Mouse (Mus musculus) cerebellum, adult 2 months (tissue): ENCODE data around the gene Gm11492. TPM values are rescaled to one million over a fixed set of nuclear protein-coding genes. Genes with fewer than 3 reads are reported as not detected.

ENCODE experiments used
- DNase-seq, 2 experiments: peaks; one replicate each; pipeline ENCODE4 v3.0.0; 2021
- H3K27ac ChIP-seq: fragments of 200-500 bp; 2 replicates; pipeline ENCODE4 v1.5.1; 2012; ENCODE audit warnings: low read length, control low read depth, inconsistent platforms; ENCODE audit not compliant: insufficient read depth
- H3K27me3 ChIP-seq: fragments of 200-500 bp; 2 replicates; pipeline ENCODE4 v1.6.1; 2012; ENCODE audit warnings: inconsistent platforms, mild to moderate bottlenecking, low read length, moderate library complexity; ENCODE audit not compliant: control insufficient read depth, insufficient read depth
- H3K4me1 ChIP-seq: fragments of 200-500 bp; 2 replicates; pipeline ENCODE4 v1.6.1; 2011; ENCODE audit warnings: low read length; ENCODE audit not compliant: control insufficient read depth, insufficient read depth
- H3K4me3 ChIP-seq: fragments of 200-500 bp; replicated peaks from 2 replicates; pipeline ENCODE3; 2011; ENCODE audit warnings: mild to moderate bottlenecking, low read depth, low read length, control low read depth; ENCODE audit not compliant: insufficient read depth
- CTCF ChIP-seq: fragments of 200-500 bp; IDR thresholded peaks from 2 replicates; pipeline ENCODE4 v1.5.1; 2011; ENCODE audit warnings: low read depth, mild to moderate bottlenecking, control low read depth, low read length, moderate library complexity, borderline replicate concordance; ENCODE audit not compliant: insufficient read depth
- POLR2A ChIP-seq: fragments of 200-500 bp; IDR thresholded peaks from 2 replicates; pipeline ENCODE4 v1.6.1; 2011; ENCODE audit warnings: low read length, control low read depth, borderline replicate concordance; ENCODE audit not compliant: insufficient read depth
- WGBS: fragments of 180-500 bp; shearing (Covaris S2); methylation state at CpG from one replicate; pipeline ENCODE4 v1.1.7; 2018; 5-methylcytosine and 5-hydroxymethylcytosine counted together
- polyA plus RNA-seq: library from polyadenylated mRNA; depleted of rRNA; stranded (reverse); fragments of >200 nt; gene quantifications from 2 replicates; pipeline ENCODE4 v1.2.3, GENCODE M21; 2012

The Gm11492 gene
- polyA plus RNA-seq, 1 experiment: not detected

DNA sequence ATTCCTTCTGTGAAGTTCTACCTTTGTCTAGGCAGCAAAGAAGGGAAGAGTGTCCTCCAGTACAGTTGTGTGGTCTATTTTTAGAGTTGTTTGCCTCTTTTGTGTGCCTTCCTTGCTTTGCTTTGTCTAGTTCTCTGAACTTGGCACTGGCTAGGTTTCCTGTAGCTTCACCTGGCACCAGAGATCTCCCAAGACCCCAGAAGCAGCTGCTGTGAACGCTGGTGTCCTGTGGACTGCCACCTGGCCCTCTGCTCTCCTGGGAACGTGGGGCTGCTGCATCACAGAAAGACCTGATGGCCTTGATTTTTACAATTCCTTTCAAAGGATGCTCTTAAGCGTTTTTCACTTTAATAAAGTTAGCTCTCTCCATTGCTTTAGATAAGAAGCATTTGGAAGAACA, 23.5 kb upstream of the Gm11492 start:
- no peak overlapping the region for H3K4me3 ChIP-seq
- peak; percentile 48 to 64 for DNase-seq
- TF ChIP-seq POLR2A (no peak), CTCF (no peak)
- no peaks in the 10 kb centered on the region for H3K27me3 ChIP-seq
- no peak overlapping the region for H3K27ac ChIP-seq
- 4% methylated on average over 3 of the region's 3 CpGs for WGBS
- peaks cover 9% of the 10 kb centered on the region; the same call in 1 of the 2 replicates for H3K4me1 ChIP-seq

DNA sequence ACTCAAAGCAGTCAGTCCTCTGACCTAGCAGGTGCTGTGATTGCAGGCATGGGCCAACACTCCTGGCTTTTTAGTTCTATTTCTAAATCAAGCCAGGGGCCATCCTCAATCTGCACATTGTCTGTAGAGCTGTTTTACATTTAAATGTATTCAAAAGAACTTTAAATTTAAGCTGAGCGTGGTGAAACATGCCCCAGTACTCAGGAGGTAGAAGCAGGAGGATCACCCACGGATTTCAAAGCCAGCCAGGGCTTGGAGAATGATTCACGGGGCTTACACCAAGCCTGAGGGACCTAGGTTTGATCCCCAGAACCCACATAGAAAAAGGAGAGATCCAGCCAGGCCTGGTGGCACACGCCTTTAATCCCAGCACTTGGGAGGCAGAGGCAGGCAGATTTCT, 13.1 kb upstream of the Gm11492 start:
- no peak for DNase-seq
- no peak overlapping the region for H3K4me3 ChIP-seq
- WGBS: 84% methylated on average over 4 of the region's 4 CpGs
- no peaks in the 10 kb centered on the region for H3K4me1 ChIP-seq
- H3K27ac ChIP-seq: no peak overlapping the region
- H3K27me3 ChIP-seq: no peaks in the 10 kb centered on the region
- TF ChIP-seq POLR2A (no peak), CTCF (no peak)

DNA sequence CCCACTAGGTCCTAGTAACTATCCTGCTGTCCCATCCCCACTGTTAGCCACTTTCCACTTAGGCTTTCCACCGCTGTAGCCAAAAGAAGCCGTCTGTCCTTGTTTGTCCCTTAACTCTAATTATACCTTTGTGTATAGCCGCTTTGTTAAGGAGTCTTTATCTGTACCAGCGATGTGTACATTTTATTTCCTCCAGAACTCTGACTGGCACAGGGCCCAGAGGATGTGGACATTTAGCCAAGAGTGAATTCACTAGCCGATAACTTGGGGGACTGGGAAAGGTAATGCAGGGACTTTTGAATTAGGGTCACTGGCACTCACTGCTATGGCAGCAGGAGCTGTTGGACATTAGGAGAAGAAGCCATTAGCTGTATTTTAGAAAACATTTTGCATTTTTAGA, 12.1 kb upstream of the Gm11492 start:
- H3K4me1 ChIP-seq: no peaks in the 10 kb centered on the region
- TF ChIP-seq POLR2A (no peak), CTCF (no peak)
- DNase-seq: no peak
- no peaks in the 10 kb centered on the region for H3K27me3 ChIP-seq
- H3K27ac ChIP-seq: no peak overlapping the region
- no peak overlapping the region for H3K4me3 ChIP-seq
- 32% methylated on average over 5 of the region's 5 CpGs for WGBS

DNA sequence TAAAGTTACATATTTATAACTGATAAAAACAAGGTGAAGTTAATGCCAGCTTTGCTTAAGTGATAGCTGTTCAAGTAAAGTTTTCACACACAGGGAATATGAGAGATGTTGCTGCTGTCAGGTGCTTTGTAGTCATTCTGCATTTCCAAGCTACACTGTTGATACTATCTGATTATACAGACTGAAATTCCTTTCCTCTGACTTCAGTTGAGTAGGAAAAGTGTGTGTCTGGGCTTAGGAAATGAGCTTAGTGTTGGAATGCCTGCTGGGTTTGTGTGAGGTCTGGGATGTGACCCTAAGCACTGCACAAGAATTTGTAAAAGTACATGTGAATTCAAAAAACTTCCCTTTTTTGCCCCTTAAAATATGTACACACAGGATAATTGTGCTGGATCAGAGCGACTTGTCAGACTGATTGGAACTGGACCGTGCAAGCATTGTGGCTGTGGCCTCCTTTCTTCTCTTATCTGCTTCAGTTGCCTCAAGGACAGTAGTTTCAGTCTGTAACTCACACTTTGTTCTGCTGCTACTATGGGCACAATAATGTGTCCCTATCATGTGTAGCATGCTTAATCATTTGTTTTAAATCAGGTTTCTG, 11.2 kb upstream of the Gm11492 start:
- no peaks in the 10 kb centered on the region for H3K27me3 ChIP-seq
- no peak overlapping the region for H3K4me3 ChIP-seq
- TF ChIP-seq CTCF (no peak), POLR2A (no peak)
- DNase-seq: no peak
- H3K4me1 ChIP-seq: no peaks in the 10 kb centered on the region
- H3K27ac ChIP-seq: no peak overlapping the region
- WGBS: 81% methylated on average over 2 of the region's 2 CpGs

DNA sequence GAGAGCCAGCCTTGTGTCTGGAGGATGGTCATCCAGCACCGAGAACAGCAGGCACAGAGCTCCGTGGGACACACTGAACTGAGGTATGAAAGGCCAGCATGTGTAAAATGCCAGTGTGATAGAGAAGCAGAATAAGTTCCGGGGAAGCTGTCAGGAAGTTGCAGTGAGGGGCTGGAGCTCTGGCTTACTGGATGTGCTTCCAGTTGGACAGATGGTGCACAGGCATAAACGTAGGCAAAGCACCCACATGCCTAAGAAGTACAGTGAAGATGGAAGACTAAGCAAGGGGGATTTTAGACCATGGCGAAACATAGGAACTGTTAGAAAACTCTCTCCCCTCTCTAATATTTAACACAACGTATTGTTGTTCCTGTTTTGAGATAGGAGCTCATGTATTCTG, 5.2 kb upstream of the Gm11492 start:
- 53% methylated on average over 6 of the region's 6 CpGs for WGBS
- H3K4me3 ChIP-seq: no peak overlapping the region
- DNase-seq: no peak
- no peaks in the 10 kb centered on the region for H3K27me3 ChIP-seq
- no peak overlapping the region for H3K27ac ChIP-seq
- TF ChIP-seq POLR2A (no peak), CTCF (no peak)
- H3K4me1 ChIP-seq: no peaks in the 10 kb centered on the region

DNA sequence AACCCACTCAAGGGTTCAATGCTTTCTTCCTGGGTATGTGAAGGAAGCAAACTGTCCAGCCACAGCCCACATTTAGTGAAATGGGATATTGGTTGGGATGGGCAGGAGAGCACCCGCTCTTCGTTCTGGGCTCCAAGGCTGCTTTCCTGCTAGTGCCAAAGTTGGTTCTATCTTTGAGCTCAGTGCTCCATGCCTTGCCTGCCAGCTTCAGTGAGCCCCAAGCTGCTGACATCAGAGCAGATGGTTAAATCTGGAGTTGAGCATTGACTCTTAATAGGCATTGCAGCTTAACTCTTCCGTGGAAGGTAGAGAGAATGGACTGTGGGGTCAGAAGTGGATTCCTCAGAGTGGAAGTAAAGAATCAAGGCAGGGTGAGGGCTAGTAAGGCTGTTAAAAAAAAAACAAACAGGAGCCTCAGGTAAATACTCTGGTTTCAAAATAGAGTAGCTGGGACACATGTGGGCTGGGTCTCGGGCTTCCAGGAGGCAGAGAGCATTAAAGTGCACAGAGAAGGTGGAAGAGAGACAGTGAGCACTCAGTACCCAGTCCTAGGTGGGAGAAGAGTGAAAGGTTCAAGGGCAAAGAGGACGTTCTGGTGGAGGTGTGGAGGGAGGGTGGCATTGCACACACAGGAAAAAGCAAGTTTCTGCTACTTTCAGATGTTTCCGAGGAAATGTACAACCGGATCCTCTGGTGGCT, 2.0 kb downstream of the Gm11492 start, which contains the start of gene Sept4:
Sept4 (plus strand) TSS at position 649 of the 699 bp plus-strand sequence.
- no peak within 1 kb of the TSS for H3K4me3 ChIP-seq
- TF ChIP-seq CTCF (no peak), POLR2A (no peak)
- 58% methylated on average over 7 of the region's 7 CpGs for WGBS
- no peaks in the 10 kb centered on the region for H3K27me3 ChIP-seq
- DNase-seq: no peak
- H3K4me1 ChIP-seq: no peaks in the 10 kb centered on the region
- no peak within 1 kb of the TSS for H3K27ac ChIP-seq

DNA sequence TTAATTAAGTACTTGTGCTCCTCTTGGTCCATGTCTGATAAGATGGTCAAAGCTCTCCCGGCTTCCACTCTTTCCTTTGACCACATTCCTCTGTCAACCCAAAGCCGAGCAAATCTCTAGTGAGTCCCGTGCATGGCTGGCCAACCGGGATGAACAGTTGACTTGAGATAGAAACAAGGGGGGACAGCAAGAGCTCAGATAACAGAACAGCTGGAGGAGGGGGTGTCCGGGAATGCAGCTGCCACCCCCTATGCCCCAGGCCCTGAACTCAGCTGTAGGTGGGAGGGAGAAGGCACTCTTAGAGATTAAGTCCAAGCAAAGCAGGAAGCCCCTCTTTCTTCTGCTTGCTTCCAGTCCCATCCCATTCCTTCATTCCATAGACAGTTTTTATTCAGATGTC, 4.3 kb downstream of the Gm11492 start:
- WGBS: 57% methylated on average over 5 of the region's 5 CpGs
- H3K27ac ChIP-seq: no peak overlapping the region

DNA sequence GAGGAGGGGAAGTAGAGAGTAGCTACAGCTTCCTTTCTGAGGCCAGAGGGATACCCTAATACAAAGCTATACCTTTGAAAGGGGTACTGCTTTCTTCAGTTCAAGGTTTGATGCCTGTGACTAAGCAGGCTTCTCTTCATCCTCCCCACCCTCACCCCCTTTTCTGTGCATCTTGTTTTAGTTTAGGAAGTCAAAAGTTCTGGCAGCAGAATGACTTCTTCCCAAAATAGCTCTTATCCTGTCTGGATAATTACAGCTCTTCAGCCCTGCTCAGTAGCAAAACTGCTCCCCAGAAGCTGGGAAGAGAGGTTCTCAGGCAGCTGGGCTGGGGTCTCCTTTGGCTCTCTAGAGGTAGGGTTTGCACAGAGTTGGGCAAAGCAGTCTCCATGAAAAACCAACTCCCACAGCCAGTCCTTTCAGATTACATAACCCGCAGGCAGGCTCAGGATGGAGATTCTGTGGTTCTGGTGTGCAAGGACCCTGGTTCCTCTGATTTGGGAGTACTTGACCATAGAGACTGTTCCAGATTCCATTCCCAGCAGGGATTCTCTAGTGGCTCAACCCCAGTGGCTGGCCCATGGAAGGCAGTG, 5.0 kb downstream of the Gm11492 start:
- WGBS: 93% methylated on average over 1 of the region's 1 CpGs
- no peak overlapping the region for H3K27ac ChIP-seq
- TF ChIP-seq POLR2A: no peak
- H3K27me3 ChIP-seq: no peaks in the 10 kb centered on the region
- no peaks in the 10 kb centered on the region for H3K4me1 ChIP-seq
- H3K4me3 ChIP-seq: no peak overlapping the region
- no peak for DNase-seq

More for the DNA sequence above, 4.3 kb downstream of the Gm11492 start:
- H3K27me3 ChIP-seq: no peaks in the 10 kb centered on the region
- TF ChIP-seq POLR2A: no peak
- no peak for TF ChIP-seq CTCF
- H3K4me3 ChIP-seq: no peak overlapping the region
- no peaks in the 10 kb centered on the region for H3K4me1 ChIP-seq
- no peak for DNase-seq
